Mouse (Mus musculus) natural killer cell, adult 2 months (primary cell): Measurements from ENCODE around the gene Socs2.

Experiments
- DNase-seq, 2 experiments: peaks; one replicate each; pipeline ENCODE4 v3.0.0; 2022; ENCODE audit warnings: low spot score in 2 of 2

Gene Socs2

GRCm38 (mm10) chr10:95416685-95417495 is at the start of gene Socs2:
TSS of gene Socs2 (minus strand) at chr10:95417180.
- DNase-seq, result peak; percentile 21 to 43

- no peak for DNase-seq
Observed at GRCm38 (mm10) chr10:95465485-95465896, 48.5 kb upstream of the Socs2 start.

- no peak for DNase-seq
Observed at GRCm38 (mm10) chr10:95464527-95464926, 47.5 kb upstream of the Socs2 start.

GRCm38 (mm10) chr10:95462231-95462630 is 45.3 kb upstream of the Socs2 start:
- no peak for DNase-seq

- no peak for DNase-seq
Observed at GRCm38 (mm10) chr10:95461053-95461553, 44.1 kb upstream of the Socs2 start.

- DNase-seq, result no peak
Observed at GRCm38 (mm10) chr10:95458050-95458806, 41.2 kb upstream of the Socs2 start.

- DNase-seq, result no peak
Observed at GRCm38 (mm10) chr10:95457367-95458049, 40.5 kb upstream of the Socs2 start.

GRCm38 (mm10) chr10:95456103-95456502 is 39.1 kb upstream of the Socs2 start:
- DNase-seq, result no peak

GRCm38 (mm10) chr10:95453282-95453681 is 36.3 kb upstream of the Socs2 start:
- no peak for DNase-seq

- DNase-seq, result peak in 1 of 2 experiments; percentile 3
Observed at GRCm38 (mm10) chr10:95449033-95449432, 32.1 kb upstream of the Socs2 start.

GRCm38 (mm10) chr10:95447954-95448353 is 31.0 kb upstream of the Socs2 start:
- peak; percentile 4 to 23 for DNase-seq

- no peak for DNase-seq
Observed at GRCm38 (mm10) chr10:95445104-95446056, 28.4 kb upstream of the Socs2 start.

- DNase-seq, result no peak
Observed at GRCm38 (mm10) chr10:95442334-95442733, 25.4 kb upstream of the Socs2 start.

- DNase-seq, result no peak
Observed at GRCm38 (mm10) chr10:95440566-95440965, 23.6 kb upstream of the Socs2 start.

- no peak for DNase-seq
Observed at GRCm38 (mm10) chr10:95439718-95440339, 22.8 kb upstream of the Socs2 start.

GRCm38 (mm10) chr10:95438941-95439340 is 22.0 kb upstream of the Socs2 start:
- DNase-seq, result no peak

- DNase-seq, result no peak
Observed at GRCm38 (mm10) chr10:95430271-95430670, 13.3 kb upstream of the Socs2 start.

GRCm38 (mm10) chr10:95429111-95429510 is 12.1 kb upstream of the Socs2 start:
- no peak for DNase-seq

- DNase-seq, result no peak
Observed at GRCm38 (mm10) chr10:95426207-95427115, 9.5 kb upstream of the Socs2 start.
